Mouse (Mus musculus): Measurements from ENCODE around the gene Fblim1.

GRCm38 (mm10) chr4:141581051-141581450 lies 24.8 kb downstream of the Fblim1 start:
- TF ChIP-seq POLR2A (IDR thresholded peaks at IDR 0.05; ENCODE audit: borderline replicate concordance, control insufficient read depth, low read depth, low read length) (no peak), CTCF (IDR thresholded peaks at IDR 0.05; ENCODE audit: control insufficient read depth, insufficient read depth, low read length) (no peak)

Data from bone marrow, adult 2 months (tissue).